Mouse (Mus musculus) olfactory bulb, adult 2 months (tissue): ENCODE results near the gene Skap1. TPM values are rescaled to one million over a fixed set of nuclear protein-coding genes. Genes with fewer than 3 reads are reported as not detected.

Experiments
- H3K27ac ChIP-seq: fragments of 200-500 bp; 2 replicates; pipeline ENCODE4 v1.5.1; 2012; ENCODE audit warnings: low read depth, low read length; ENCODE audit not compliant: insufficient read depth
- H3K4me1 ChIP-seq: fragments of 200-500 bp; 2 replicates; pipeline ENCODE4 v1.6.1; 2012; ENCODE audit warnings: low read length; ENCODE audit not compliant: control insufficient read depth, insufficient read depth
- H3K4me3 ChIP-seq: fragments of 200-500 bp; 2 replicates; pipeline ENCODE4 v1.5.1; 2012; ENCODE audit warnings: mild to moderate bottlenecking, low read depth, low read length, moderate library complexity; ENCODE audit not compliant: insufficient read depth
- CTCF ChIP-seq: fragments of 200-500 bp; IDR thresholded peaks from 2 replicates; pipeline ENCODE4 v1.5.1; 2012; ENCODE audit warnings: low read depth, mild to moderate bottlenecking, low read length, moderate library complexity; ENCODE audit not compliant: insufficient read depth
- POLR2A ChIP-seq: fragments of 200-500 bp; IDR thresholded peaks from 2 replicates; pipeline ENCODE4 v1.6.1; 2012; ENCODE audit warnings: mild to moderate bottlenecking, low read depth, low read length, moderate library complexity; ENCODE audit not compliant: insufficient read depth
- WGBS: fragments of 180-500 bp; shearing (Covaris S2); methylation state at CpG from one replicate; pipeline ENCODE4 v1.1.7; 2018; 5-methylcytosine and 5-hydroxymethylcytosine counted together
- polyA plus RNA-seq: library from polyadenylated mRNA; stranded (reverse); fragments of >200 nt; gene quantifications from 2 replicates; pipeline ENCODE4 v1.2.4, GENCODE M21; 2012; ENCODE audit warnings: low replicate concordance; ENCODE audit not compliant: missing spikeins, insufficient read depth, insufficient read length

The Skap1 gene
- polyA plus RNA-seq, 1 experiment, result not detected

- peaks cover 7% of the 10 kb centered on the region; the same call in 1 of the 2 replicates for H3K4me1 ChIP-seq
- no peak overlapping the region for H3K4me3 ChIP-seq
- 16% methylated on average over 1 of the region's 1 CpGs for WGBS
- no peak overlapping the region for H3K27ac ChIP-seq
- no peak for TF ChIP-seq CTCF
- TF ChIP-seq POLR2A, result no peak
Observed at GRCm38 (mm10) chr11:96790681-96791080, 326.3 kb downstream of the Skap1 start.

DNA sequence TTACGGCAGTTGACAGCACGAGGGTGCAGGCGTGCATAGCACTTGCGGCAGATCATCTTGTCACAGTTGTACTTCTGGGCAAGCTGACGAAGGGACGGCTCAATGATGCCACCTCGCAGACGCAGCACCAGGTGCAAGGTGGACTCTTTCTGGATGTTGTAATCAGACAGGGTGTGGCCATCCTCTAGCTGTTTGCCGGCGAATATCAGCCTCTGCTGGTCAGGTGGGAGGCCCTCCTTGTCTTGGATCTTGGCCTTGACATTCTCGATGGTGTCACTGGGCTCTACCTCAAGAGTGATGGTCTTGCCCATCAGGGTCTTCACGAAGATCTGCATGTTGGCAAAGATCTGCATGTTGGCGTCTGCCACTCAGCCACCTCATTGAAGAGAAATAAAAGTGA, 331.1 kb downstream of the Skap1 start:
- Histone ChIP-seq H3K27ac (no peak overlapping the region), H3K4me1 (peaks cover 2% of the 10 kb centered on the region; the same call in 1 of the 2 replicates), H3K4me3 (no peak overlapping the region)
- 94% methylated on average over 13 of the region's 13 CpGs for WGBS
- TF ChIP-seq CTCF (no peak), POLR2A (no peak)

DNA sequence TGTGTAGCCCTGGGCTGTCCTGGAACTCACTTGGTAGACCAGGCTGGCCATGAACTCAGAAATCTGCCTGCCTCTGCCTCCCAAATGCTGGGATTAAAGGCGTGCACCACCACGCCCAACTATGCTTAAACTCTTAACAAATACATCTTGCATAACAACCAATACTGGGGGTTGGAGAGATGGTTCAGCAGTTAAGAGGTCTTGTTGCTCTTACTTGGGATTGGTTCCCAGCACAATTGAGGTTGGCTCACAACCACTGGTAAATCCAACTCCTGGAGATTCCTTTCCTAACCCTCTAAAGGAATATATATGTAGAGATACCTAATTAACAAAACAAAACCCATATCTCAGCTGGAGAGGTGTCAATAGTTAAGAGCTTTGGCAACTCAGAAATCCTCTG, 331.7 kb downstream of the Skap1 start:
- H3K27ac ChIP-seq, result no peak overlapping the region
- TF ChIP-seq CTCF, result no peak
- TF ChIP-seq POLR2A, result no peak
- no peaks in the 10 kb centered on the region for H3K4me1 ChIP-seq
- 99% methylated on average over 2 of the region's 2 CpGs for WGBS
- H3K4me3 ChIP-seq, result no peak overlapping the region

DNA sequence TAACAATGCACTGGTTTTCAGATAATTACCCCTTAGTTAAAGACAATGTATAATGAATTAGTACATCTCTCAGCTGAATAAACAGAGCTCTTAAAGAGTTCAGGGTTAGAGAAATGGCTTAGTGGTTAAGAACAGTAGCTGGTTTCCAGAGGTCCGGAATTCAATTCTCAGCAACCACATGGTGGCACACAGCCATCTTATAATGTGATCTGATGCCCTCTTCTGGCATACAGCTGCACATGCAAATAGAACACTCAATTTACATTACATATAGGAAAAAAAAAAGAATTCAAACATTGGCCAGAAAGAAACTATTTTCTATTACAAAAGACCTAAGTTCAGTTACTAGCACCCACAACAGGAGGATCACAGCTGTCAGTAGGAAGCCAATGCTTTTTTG, 332.2 kb downstream of the Skap1 start:
- no peak overlapping the region for H3K27ac ChIP-seq
- no peak for TF ChIP-seq CTCF
- TF ChIP-seq POLR2A, result no peak
- H3K4me1 ChIP-seq, result no peaks in the 10 kb centered on the region
- WGBS, result 48% methylated on average over 1 of the region's 1 CpGs
- no peak overlapping the region for H3K4me3 ChIP-seq

DNA sequence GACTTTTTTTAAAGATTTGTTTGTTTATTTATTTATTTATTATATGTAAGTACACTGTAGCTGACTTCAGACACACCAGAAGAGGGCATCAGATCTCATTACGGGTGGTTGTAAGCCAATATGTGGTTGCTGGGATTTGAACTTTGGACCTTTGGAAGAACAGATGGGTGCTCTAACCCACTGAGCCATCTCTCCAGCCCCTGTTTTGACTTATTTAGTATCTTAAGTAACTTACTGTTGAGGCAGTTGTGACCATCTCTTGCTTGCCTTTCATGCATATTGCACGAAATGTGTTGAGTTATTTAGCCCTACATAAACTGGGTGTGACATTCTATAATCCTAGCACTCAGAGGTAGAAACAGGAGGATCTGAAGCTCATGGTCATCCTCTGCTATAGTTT, 335.1 kb downstream of the Skap1 start:
- Histone ChIP-seq H3K4me3 (no peak overlapping the region), H3K4me1 (no peaks in the 10 kb centered on the region), H3K27ac (no peak overlapping the region)
- TF ChIP-seq CTCF, result no peak
- no peak for TF ChIP-seq POLR2A
- WGBS, result 90% methylated on average over 2 of the region's 2 CpGs

GRCm38 (mm10) chr11:96805606-96806005, 341.2 kb downstream of the Skap1 start:
- Histone ChIP-seq H3K4me3 (no peak overlapping the region), H3K27ac (no peak overlapping the region), H3K4me1 (no peaks in the 10 kb centered on the region)
- WGBS, result 94% methylated on average over 5 of the region's 5 CpGs
- TF ChIP-seq CTCF (no peak), POLR2A (no peak)

DNA sequence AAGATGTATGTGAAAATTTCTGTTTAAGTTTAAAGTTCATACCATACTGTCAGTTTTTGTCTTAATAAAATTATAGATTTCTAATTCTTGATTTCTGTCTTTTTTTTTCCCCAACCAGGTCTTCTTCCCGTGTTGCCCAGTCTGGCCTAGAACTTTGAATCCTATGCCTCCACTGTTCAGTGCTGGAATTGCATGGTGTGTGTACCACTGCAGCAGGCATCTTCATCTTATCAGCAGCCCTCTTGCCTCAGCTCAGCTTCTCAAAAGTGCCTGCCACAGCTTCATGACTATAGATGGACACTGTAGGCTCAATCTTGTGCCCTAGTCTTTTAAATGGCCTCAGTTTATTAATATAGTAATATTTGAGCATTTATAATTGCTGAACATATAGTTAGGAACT, 343.7 kb downstream of the Skap1 start:
- H3K27ac ChIP-seq, result no peak overlapping the region
- no peak overlapping the region for H3K4me3 ChIP-seq
- no peaks in the 10 kb centered on the region for H3K4me1 ChIP-seq
- WGBS, result 10% methylated on average over 1 of the region's 1 CpGs
- TF ChIP-seq POLR2A, result no peak
- TF ChIP-seq CTCF, result no peak

Other genes starting within 250 kb of the Skap1 start
- 1,425 TPM in 1 of 2 replicates, not detected in the other for gene Hoxb9, start 193.1 kb upstream of the Skap1 start, polyA plus RNA-seq
- not detected in 2 replicates for gene Hoxb8, start 182.7 kb upstream of the Skap1 start, polyA plus RNA-seq
- not detected in 2 replicates for gene Hoxb7, start 178.0 kb upstream of the Skap1 start, polyA plus RNA-seq
- gene Hoxb6, start 172.1 kb upstream of the Skap1 start, polyA plus RNA-seq, result not detected in 2 replicates
- gene Hoxb5, start 161.3 kb upstream of the Skap1 start, polyA plus RNA-seq, result not detected in 2 replicates
- gene Hoxb4, start 146.3 kb upstream of the Skap1 start, polyA plus RNA-seq, result not detected in 2 replicates
- not detected in 2 replicates for gene Hoxb3, start 141.3 kb upstream of the Skap1 start, polyA plus RNA-seq
- gene Hoxb2, start 114.1 kb upstream of the Skap1 start, polyA plus RNA-seq, result not detected in 2 replicates
- not detected in 2 replicates for gene Hoxb1, start 98.8 kb upstream of the Skap1 start, polyA plus RNA-seq